Mouse (Mus musculus): ENCODE data around the gene Ushbp1. TPM values are rescaled to one million over a fixed set of nuclear protein-coding genes. Genes with fewer than 3 reads are reported as not detected.

Ushbp1 gene
- polyA plus RNA-seq, 1 experiment from 2014 or later = 20.6 TPM

DNA sequence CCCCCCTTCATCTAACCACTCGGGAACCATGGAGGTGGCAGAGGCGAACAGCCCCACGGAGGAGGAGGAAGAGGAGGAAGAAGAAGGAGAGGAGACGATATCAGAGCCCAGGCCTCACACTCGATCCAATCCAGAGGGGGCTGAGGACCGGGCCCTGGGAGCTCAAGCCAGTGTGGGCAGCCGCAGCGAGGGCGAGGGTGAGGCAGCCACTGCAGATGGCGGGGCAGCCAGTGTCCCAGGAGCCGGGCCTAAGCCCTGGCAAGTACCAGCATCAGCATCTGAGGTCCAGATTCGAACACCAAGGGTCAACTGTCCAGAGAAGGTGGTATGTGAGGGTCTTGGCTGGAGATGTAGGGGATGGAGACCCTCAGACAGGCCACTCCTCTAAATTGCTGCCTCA lies 2.1 kb upstream of the Ushbp1 start:
- peak overlapping the region; percentile 89 for H3K9ac ChIP-seq (ENCODE audit: low read length)
- no peaks in the 10 kb centered on the region for H3K27me3 ChIP-seq (ENCODE audit: control insufficient read depth, insufficient read depth, low read length)
- H3K4me3 ChIP-seq (ENCODE audit: low read length) = peak overlapping the region; percentile 73
- peaks cover 10% of the 10 kb centered on the region for H3K36me3 ChIP-seq (ENCODE audit: control insufficient read depth, insufficient read depth)
- peaks cover 9% of the 10 kb centered on the region for H3K4me1 ChIP-seq (ENCODE audit: control insufficient read depth, insufficient read depth, low read length)
- H3K27ac ChIP-seq (ENCODE audit: low read length) = no peak overlapping the region
- WGBS = 73% methylated on average over 12 of the region's 12 CpGs
- no peak for ATAC-seq (replicated peaks; ENCODE audit: extremely low read depth, insufficient read depth, low FRiP score)
- no peaks in the 10 kb centered on the region for H3K9me3 ChIP-seq (replicated peaks; ENCODE audit: control insufficient read depth, low read length)
- peak overlapping the region; percentile 77 for H3K4me2 ChIP-seq (ENCODE audit: low read depth, low read length)

DNA sequence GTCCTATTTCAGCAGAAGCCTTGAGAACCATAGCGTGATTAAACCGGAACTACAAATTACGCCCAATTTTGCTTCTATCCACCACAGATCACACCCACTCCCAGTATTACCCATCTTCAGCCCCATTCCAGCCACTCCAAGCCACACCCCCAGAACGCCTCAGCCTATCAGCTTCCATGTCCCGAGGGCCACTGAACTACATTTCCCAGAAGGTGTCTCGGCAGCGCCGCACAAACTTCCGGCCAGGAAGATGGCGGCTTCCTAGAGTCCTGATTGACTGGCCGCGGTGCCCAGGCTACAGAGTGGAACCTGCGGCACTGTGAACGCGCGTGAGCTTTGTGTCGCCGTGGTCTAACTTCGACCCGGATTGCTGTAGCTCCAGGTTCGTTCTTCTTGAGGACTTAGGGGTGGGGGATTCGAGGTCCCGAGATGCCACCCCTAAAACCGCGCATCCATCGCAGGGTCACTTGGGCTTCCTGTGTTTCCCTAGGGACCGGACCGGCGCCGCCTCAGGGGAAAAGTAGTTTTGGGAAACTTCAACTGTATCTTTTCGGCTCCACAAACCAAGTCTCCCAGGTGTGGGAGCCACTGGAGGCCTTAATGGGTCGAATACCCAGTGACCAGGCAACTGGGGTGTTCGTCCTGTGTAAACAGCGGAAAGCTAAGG lies 1.2 kb upstream of the Ushbp1 start, which contains the start of gene Babam1:
TSS of gene Babam1 (plus strand) at position 223 of the 667 bp plus-strand sequence.
- Histone ChIP-seq H3K4me3 (ENCODE audit: low read length) (peak within 1 kb of the TSS; percentile 73), H3K4me2 (ENCODE audit: low read depth, low read length) (peak within 1 kb of the TSS; percentile 77), H3K9me3 (replicated peaks; ENCODE audit: control insufficient read depth, low read length) (no peaks in the 10 kb centered on the region), H3K27ac (ENCODE audit: low read length) (peak within 1 kb of the TSS; percentile 87), H3K9ac (ENCODE audit: low read length) (peak within 1 kb of the TSS; percentile 89), H3K4me1 (ENCODE audit: control insufficient read depth, insufficient read depth, low read length) (peaks cover 9% of the 10 kb centered on the region), H3K27me3 (ENCODE audit: control insufficient read depth, insufficient read depth, low read length) (no peaks in the 10 kb centered on the region), H3K36me3 (ENCODE audit: control insufficient read depth, insufficient read depth) (peaks cover 10% of the 10 kb centered on the region)
- ATAC-seq (replicated peaks; ENCODE audit: extremely low read depth, insufficient read depth, low FRiP score) = peak; percentile 94
- WGBS = under 1% methylated on average over 34 of the region's 34 CpGs

DNA sequence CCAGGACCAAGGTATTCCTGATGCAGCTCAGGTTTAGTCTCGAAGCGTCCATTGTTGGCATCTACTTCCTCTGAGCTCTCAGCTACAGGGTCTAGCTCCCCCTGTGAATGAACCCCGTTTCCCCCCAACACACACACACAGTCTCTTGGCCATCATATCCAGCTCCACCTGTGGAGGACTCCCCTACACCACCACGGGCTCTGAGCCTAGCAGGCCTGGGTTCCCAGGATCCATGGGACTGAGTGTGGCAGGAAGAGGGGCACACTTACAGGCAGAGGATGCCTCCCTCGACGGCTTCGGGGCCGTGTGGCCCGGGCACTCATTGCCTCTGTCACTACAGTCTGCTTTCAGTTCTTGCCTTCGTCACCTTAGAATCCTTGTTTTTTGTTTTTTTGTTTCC lies 531 bp downstream of the Ushbp1 start:
- Histone ChIP-seq H3K9ac (ENCODE audit: low read length) (peak overlapping the region; percentile 41; the same call in 1 of the 2 replicates), H3K4me3 (ENCODE audit: low read length) (peak overlapping the region; percentile 31), H3K4me1 (ENCODE audit: control insufficient read depth, insufficient read depth, low read length) (peaks cover 9% of the 10 kb centered on the region), H3K27ac (ENCODE audit: low read length) (peak overlapping the region; percentile 87; the same call in 1 of the 2 replicates), H3K36me3 (ENCODE audit: control insufficient read depth, insufficient read depth) (peaks cover 10% of the 10 kb centered on the region), H3K9me3 (replicated peaks; ENCODE audit: control insufficient read depth, low read length) (no peaks in the 10 kb centered on the region), H3K4me2 (ENCODE audit: low read depth, low read length) (peak overlapping the region; percentile 43), H3K27me3 (ENCODE audit: control insufficient read depth, insufficient read depth, low read length) (no peaks in the 10 kb centered on the region)
- WGBS = 72% methylated on average over 10 of the region's 10 CpGs
- no peak for ATAC-seq (replicated peaks; ENCODE audit: extremely low read depth, insufficient read depth, low FRiP score)

DNA sequence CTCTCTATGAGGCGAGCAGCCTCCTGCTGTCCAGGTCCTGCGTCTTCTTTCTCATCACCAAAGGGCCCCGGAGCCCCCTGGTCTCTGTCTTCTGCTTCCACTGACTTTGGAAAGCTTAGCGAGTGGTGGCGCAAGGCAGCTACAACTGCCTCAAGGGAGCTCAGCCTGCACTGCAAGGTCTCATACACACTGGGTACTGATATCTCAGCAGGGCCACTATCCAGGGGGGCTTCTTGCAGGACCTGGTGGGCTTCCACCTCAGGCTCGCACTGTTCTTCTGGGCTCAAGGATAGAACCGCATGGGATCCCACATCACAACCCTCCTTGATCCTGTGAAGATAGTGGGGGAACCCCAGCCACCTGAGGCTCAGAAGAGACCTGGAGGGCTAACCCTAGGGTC lies 1.1 kb downstream of the Ushbp1 start:
- WGBS = 69% methylated on average over 7 of the region's 7 CpGs
- peak overlapping the region; percentile 43 for H3K4me2 ChIP-seq (ENCODE audit: low read depth, low read length)
- H3K9ac ChIP-seq (ENCODE audit: low read length) = no peak overlapping the region; the same call in 1 of the 2 replicates
- peaks cover 8% of the 10 kb centered on the region for H3K36me3 ChIP-seq (ENCODE audit: control insufficient read depth, insufficient read depth)
- H3K27ac ChIP-seq (ENCODE audit: low read length) = no peak overlapping the region
- H3K4me3 ChIP-seq (ENCODE audit: low read length) = peak overlapping the region; percentile 31
- H3K27me3 ChIP-seq (ENCODE audit: control insufficient read depth, insufficient read depth, low read length) = no peaks in the 10 kb centered on the region
- no peaks in the 10 kb centered on the region for H3K9me3 ChIP-seq (replicated peaks; ENCODE audit: control insufficient read depth, low read length)
- peaks cover 9% of the 10 kb centered on the region for H3K4me1 ChIP-seq (ENCODE audit: control insufficient read depth, insufficient read depth, low read length)
- ATAC-seq (replicated peaks; ENCODE audit: extremely low read depth, insufficient read depth, low FRiP score) = no peak

DNA sequence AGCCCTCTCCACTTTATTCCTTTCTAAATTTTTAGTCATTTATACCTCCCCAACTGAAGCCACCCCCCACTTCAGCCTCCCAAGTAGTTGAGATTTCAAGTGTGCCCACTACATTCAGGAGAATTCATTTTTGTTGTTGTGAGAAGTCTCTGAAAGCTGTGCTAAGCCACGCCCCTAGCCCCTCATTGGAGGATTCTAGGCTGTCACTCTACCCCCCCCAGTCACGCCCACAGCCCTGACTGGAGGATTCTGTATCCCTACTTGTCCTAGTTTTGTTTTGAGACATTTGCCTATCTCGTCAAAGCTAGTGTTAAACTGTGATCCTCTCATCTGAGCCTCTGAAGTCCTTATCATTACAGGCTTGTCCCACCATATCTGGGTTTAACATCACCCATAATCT lies 2.7 kb downstream of the Ushbp1 start:
- Histone ChIP-seq H3K4me2 (ENCODE audit: low read depth, low read length) (peak overlapping the region; percentile 12; the same call in 1 of the 2 replicates), H3K9ac (ENCODE audit: low read length) (no peak overlapping the region), H3K4me3 (ENCODE audit: low read length) (0 out of 2 replicates have a peak overlapping the region, but pooled peaks have one; percentile 5), H3K27ac (ENCODE audit: low read length) (no peak overlapping the region), H3K4me1 (ENCODE audit: control insufficient read depth, insufficient read depth, low read length) (peaks cover 9% of the 10 kb centered on the region), H3K36me3 (ENCODE audit: control insufficient read depth, insufficient read depth) (no peaks in the 10 kb centered on the region), H3K9me3 (replicated peaks; ENCODE audit: control insufficient read depth, low read length) (no peaks in the 10 kb centered on the region), H3K27me3 (ENCODE audit: control insufficient read depth, insufficient read depth, low read length) (no peaks in the 10 kb centered on the region)
- no peak for ATAC-seq (replicated peaks; ENCODE audit: extremely low read depth, insufficient read depth, low FRiP score)
- 21% methylated on average over 3 of the region's 3 CpGs for WGBS

DNA sequence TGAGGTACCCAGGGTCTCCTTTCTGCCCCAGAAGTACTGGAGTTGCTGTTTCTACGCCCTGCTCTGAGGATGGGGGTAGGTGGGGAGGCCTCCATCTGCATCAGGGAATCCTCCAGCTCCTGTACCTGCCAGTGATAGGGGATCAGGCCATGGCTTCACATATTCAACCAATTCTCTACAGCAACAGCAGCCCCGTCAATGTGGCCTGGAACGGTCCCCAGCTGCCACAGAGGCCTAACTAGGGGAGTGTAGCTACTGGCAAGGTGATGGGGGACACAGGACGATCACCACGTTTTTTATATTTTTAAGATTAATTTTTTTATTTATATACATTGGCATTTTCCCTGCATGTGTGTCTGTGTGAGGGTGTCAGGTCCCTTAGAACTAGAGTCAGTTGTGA lies 3.2 kb downstream of the Ushbp1 start:
- no peaks in the 10 kb centered on the region for H3K36me3 ChIP-seq (ENCODE audit: control insufficient read depth, insufficient read depth)
- WGBS = 67% methylated on average over 5 of the region's 5 CpGs
- no peaks in the 10 kb centered on the region for H3K9me3 ChIP-seq (replicated peaks; ENCODE audit: control insufficient read depth, low read length)
- no peaks in the 10 kb centered on the region for H3K27me3 ChIP-seq (ENCODE audit: control insufficient read depth, insufficient read depth, low read length)
- no peak overlapping the region for H3K4me2 ChIP-seq (ENCODE audit: low read depth, low read length)
- H3K9ac ChIP-seq (ENCODE audit: low read length) = no peak overlapping the region
- no peak for ATAC-seq (replicated peaks; ENCODE audit: extremely low read depth, insufficient read depth, low FRiP score)
- H3K27ac ChIP-seq (ENCODE audit: low read length) = no peak overlapping the region
- peaks cover 4% of the 10 kb centered on the region for H3K4me1 ChIP-seq (ENCODE audit: control insufficient read depth, insufficient read depth, low read length)
- H3K4me3 ChIP-seq (ENCODE audit: low read length) = no peak overlapping the region

DNA sequence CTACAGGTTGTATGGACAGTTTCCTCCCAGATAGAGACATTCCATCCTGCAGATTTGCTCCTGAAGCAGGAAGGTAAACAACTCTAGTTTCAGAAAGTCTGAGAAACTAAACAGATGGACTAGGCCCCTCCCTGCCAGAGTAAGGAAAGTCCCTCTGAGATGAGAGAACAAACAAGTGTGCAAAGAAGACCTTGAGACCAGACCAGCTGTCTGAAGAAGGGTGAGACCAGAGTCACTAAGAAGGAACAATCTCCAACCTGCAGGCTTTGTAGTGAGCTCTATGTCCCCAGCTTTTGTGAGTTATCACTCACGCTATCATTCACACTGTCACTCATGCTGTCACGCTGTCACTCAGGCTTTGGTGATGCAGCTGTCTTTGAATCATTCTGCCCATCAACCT lies 3.9 kb downstream of the Ushbp1 start:
- H3K9me3 ChIP-seq (replicated peaks; ENCODE audit: control insufficient read depth, low read length) = no peaks in the 10 kb centered on the region
- H3K36me3 ChIP-seq (ENCODE audit: control insufficient read depth, insufficient read depth) = no peaks in the 10 kb centered on the region
- ATAC-seq (replicated peaks; ENCODE audit: extremely low read depth, insufficient read depth, low FRiP score) = no peak
- WGBS = 77% methylated on average over 2 of the region's 2 CpGs
- peaks cover 2% of the 10 kb centered on the region; the same call in 1 of the 2 replicates for H3K4me1 ChIP-seq (ENCODE audit: control insufficient read depth, insufficient read depth, low read length)
- no peaks in the 10 kb centered on the region for H3K27me3 ChIP-seq (ENCODE audit: control insufficient read depth, insufficient read depth, low read length)
- no peak overlapping the region for H3K4me2 ChIP-seq (ENCODE audit: low read depth, low read length)
- no peak overlapping the region for H3K9ac ChIP-seq (ENCODE audit: low read length)
- H3K4me3 ChIP-seq (ENCODE audit: low read length) = no peak overlapping the region
- H3K27ac ChIP-seq (ENCODE audit: low read length) = no peak overlapping the region

DNA sequence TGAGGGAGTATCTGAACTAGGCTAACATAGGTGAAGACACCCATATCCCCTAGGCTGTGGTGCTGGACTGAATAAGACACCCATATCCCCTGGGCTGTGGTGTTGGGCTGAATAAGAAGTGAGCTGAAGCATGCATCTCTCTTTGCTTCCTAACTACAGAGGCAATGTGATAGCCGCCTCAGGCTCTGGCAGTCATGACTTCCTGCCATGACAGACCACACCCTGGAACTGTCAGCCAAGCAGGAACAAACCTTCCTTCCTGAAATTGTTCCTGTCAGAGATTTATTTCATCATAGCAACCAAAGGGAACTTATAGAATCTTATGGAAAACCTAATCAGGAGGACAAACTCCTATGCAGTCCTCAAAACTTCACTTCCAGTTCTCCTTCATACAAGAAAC lies 7.3 kb downstream of the Ushbp1 start:
- no peaks in the 10 kb centered on the region for H3K27me3 ChIP-seq (ENCODE audit: control insufficient read depth, insufficient read depth, low read length)
- ATAC-seq (replicated peaks; ENCODE audit: extremely low read depth, insufficient read depth, low FRiP score) = no peak
- no peak overlapping the region for H3K27ac ChIP-seq (ENCODE audit: low read length)
- H3K9ac ChIP-seq (ENCODE audit: low read length) = no peak overlapping the region
- H3K36me3 ChIP-seq (ENCODE audit: control insufficient read depth, insufficient read depth) = no peaks in the 10 kb centered on the region
- H3K9me3 ChIP-seq (replicated peaks; ENCODE audit: control insufficient read depth, low read length) = no peaks in the 10 kb centered on the region
- H3K4me1 ChIP-seq (ENCODE audit: control insufficient read depth, insufficient read depth, low read length) = 0 out of 2 replicates have a peak, but pooled peaks cover 1% of the 10 kb centered on the region
- H3K4me2 ChIP-seq (ENCODE audit: low read depth, low read length) = no peak overlapping the region
- 43% methylated on average over 1 of the region's 1 CpGs for WGBS
- H3K4me3 ChIP-seq (ENCODE audit: low read length) = no peak overlapping the region

DNA sequence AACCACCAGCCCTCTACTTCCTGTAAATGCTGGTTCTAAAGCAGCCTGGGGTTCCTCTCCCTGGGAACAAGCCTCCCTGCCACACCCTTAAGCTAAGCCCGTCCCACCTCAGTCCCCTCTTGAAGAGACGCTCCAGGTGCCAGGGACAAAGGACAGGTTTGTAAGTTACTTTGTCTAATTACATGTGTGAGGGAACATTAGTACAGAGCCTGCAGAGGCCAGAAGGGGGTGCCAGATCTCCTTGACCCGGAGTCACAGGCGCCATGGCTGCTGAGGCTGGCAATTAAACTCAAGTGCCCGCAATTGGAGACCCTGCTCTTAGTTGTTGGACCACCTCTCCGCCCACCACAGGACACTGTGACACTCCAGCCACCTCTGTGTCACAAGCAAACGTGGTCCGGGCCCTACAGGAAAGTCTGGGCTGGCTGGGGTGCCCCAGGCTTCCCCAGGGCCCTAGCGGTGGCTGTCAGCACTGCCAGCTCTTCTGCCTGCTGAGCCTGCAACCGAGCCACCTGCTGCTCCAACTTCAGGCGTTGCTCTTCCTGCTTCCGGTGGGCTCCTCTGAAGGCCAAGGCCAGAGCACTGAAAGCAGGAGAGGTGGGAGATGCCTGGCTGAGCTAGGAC lies 10.3 kb downstream of the Ushbp1 start:
- 0 out of 2 replicates have a peak, but pooled peaks cover 5% of the 10 kb centered on the region for H3K4me1 ChIP-seq (ENCODE audit: control insufficient read depth, insufficient read depth, low read length)
- H3K4me2 ChIP-seq (ENCODE audit: low read depth, low read length) = no peak overlapping the region
- no peaks in the 10 kb centered on the region for H3K27me3 ChIP-seq (ENCODE audit: control insufficient read depth, insufficient read depth, low read length)
- H3K4me3 ChIP-seq (ENCODE audit: low read length) = no peak overlapping the region
- H3K9me3 ChIP-seq (replicated peaks; ENCODE audit: control insufficient read depth, low read length) = no peaks in the 10 kb centered on the region
- 69% methylated on average over 12 of the region's 12 CpGs for WGBS
- H3K36me3 ChIP-seq (ENCODE audit: control insufficient read depth, insufficient read depth) = no peaks in the 10 kb centered on the region
- no peak overlapping the region for H3K27ac ChIP-seq (ENCODE audit: low read length)
- H3K9ac ChIP-seq (ENCODE audit: low read length) = no peak overlapping the region
- no peak for ATAC-seq (replicated peaks; ENCODE audit: extremely low read depth, insufficient read depth, low FRiP score)
